Mouse (Mus musculus) erythroblast, adult 5-6 weeks (primary cell): ENCODE data around the gene Zfr2. TPM values are rescaled to one million over a fixed set of nuclear protein-coding genes. Genes with fewer than 3 reads are reported as not detected.

Experiments
- ATAC-seq: replicated peaks from 2 replicates; pipeline ENCODE4 v1.8.0; 2016; ENCODE audit warnings: moderate number of reproducible peaks, mild to moderate bottlenecking, moderate TSS enrichment, inconsistent platforms; ENCODE audit not compliant: poor library complexity, low FRiP score, severe bottlenecking
- total RNA-seq, 2 experiments: library from RNA; stranded (forward) in 1 of 2; stranded (reverse) in 1 of 2; fragments of 150-400 nt in 1 of 2; fragments of 200-764, 138-1000 nt in 1 of 2; gene quantifications; 2 replicates each; pipeline versions ENCODE4 v1.2.3 to v1.2.4; 2015 to 2017; ENCODE audit warnings: low replicate concordance in 2 of 2

Zfr2 gene
- total RNA-seq, 2 experiments from 2014 or later = not detected

DNA sequence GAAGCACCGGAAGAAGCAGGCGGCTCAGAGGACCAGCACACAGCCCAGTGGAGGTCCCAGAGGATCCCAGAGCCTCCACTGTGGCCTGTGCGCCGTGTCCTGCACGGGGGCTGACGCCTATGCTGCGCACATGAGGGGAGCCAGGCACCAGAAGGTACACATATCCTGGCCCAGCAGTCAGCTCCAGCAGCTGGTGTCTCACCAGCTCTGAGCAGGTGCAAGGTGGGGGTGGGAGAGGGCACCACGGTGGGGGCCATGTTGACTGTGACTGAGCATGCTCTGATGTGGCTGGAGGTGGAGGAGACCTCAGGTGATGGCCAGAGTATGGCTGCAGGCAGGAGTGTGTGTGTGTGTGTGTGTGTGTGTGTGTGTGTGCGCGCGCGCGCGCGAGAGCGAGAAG, 9.1 kb downstream of the Zfr2 start:
- no peak for ATAC-seq

GRCm38 (mm10) chr10:81244146-81244545, 11.2 kb downstream of the Zfr2 start:
- ATAC-seq = no peak

DNA sequence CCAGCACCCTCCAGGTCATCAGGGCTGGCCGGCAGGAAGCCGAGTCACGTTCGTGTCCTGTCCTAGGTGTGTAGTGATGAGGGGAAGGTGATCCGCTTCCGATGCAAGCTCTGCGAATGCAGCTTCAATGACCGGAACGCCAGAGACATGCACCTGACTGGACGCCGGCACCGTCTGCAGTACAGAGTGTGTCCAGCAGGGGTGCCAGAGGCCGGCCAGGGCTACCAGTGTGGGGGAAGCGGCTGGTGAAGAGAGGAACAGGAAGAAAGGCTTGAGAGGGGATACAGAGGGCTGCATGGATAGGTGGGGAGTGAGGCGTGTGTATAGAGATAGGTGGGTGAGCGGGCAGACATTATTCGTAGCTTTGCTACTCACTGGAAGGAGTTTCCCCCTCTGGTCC, 11.6 kb downstream of the Zfr2 start:
- peak; percentile 71 for ATAC-seq

DNA sequence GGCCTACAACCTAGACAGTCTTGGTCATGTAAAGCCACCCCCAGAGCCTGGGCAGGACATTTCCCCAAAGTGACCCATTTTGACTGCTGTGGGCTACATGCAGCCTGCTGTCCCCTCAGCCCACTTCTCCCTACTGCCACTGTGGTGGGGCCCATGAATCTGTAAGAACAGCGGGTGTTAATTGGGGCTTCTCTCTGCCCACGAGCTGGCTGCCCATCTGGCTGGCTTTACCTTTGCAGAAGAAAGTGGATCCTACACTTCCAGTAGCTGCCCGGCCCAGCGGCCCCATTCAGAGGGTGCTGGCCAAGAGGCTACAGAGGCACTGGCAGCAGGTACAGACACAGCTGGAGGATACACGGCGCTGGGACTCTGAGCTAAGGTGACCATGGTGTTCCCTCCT, 12.2 kb downstream of the Zfr2 start:
- no peak for ATAC-seq

DNA sequence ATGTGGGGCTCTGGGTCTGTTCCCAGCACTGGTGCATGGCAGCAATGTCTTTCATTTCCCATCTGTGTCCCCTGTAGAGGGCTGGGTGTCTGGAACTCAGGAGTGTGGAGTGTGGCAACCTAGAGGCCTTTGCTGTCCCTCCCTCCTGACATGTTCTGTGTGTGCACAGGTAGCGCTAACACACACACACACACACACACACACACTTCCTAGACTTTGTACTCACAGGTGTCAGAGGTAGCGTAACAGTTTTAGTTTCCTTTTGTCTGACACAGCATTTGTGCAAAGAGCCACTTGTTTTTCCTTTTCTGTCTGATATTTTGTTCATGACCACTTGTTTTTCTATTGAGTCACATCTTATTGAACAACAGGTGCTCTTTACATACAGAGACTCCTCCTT, 14.8 kb downstream of the Zfr2 start:
- ATAC-seq = no peak

DNA sequence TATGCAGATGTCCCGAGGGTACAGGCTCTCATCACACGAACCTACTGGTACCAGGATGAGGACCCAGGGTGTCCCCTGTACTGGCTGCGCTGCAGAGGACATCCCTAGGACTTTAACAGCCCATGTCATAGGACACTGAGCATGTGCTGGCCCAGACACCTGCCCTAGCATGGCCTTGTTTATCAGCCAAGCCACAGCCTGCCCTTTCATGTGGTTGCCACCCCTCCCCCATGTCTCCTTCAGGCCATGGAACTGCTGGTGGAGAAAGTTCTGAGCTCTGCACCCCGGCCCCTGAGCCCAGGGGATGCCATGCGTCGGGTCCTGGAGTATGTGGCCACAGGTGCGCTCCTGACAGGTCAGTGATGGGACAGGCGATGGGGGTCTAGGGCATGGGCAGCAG, 16.5 kb downstream of the Zfr2 start:
- ATAC-seq = no peak

DNA sequence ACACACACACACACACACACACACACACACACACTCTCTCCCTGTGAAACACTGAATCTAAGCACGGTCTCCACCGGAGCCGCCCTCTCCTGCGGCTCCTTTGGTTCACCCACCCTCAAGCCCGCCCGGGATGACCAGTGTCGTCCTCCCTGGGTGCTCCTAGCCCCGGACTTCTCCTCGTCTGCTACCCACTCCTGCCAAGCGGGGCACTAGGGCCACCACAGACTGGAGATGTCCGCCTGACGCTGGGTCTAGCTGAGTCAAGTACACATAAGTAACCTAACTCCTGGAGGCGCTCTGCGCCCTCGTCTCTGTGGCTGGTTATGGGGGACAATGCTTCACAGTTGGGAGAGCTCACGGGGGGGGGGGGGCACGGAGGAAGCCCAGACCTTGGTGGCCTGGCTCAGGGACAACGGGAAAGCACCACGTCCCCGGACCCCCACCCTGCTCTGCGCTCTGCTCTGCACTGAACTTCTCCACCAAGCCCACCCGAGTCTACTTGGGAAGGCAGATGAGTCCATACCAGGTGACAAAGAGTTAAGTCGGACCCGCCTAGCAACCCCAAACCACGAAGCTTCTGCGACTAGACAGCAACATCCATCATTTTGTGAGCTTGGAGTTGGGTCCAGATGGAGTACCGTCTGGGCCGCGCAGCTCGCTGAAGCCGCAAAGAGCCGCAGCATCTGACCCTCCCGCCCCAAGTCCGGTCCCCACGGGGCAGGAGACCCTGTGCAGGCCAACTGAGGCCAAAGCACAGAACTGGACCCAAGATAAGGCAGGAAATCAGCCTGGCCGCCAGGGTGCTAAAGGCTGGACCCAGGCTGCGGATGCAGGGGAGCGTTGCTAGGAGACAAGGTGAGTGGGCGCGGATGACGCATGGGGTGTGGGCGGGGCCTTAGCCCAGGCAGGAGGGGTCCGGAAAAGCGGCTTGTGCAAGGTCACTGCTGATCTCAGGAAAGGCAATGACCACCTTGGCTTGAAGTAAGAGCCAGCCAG, 19.8 kb downstream of the Zfr2 start, which contains the start of gene Matk:
Gene Matk (plus strand): TSS at position 512 of the 996 bp plus-strand sequence.
- ATAC-seq = no peak

- ATAC-seq = no peak
Observed at GRCm38 (mm10) chr10:81254886-81255285, 21.9 kb downstream of the Zfr2 start.

DNA sequence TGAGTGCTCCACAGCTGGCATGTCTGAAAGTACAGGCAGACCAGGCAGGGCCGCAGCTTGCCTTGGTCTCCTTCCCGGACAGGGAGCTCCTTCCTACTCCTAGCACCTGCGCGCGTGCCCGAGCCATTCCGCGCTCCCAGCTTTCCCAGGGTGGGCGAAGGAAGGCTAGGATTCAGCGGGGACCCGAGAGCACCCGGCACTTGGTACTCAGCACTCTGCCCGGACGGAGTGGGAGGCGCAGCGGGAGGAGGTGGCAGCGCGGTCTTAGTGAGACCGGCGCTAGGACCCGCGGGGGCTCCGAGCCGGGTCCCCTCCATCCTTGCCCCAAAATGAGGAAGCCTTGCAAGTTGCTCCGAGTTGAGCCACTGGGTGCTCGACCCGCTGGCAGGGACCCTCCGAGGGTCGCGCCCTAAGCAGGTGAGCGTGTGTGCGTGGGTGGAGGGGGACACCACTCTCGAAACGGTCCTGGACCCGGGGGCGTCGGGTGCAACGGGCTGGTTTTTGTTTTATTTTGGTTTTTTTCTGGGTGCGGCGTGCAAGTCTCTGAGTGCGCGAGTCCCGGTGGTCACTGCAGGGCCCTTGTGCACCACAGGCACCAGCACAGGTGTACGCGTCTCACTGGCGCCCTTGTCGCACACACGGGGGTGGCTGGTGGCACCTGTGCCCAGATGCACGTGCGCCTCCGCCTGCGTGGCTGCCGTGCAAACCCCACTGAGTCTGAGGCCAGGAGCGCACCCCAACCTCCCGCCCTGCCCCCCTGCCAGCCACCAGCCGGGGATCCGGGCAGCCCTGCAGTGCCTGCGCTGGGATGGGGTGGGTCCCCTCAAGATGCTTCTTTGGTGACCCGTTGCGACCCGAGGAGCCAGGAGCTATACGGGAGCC, 24.4 kb downstream of the Zfr2 start:
- no peak for ATAC-seq

- ATAC-seq = no peak
Observed at GRCm38 (mm10) chr10:81259225-81259884, 26.4 kb downstream of the Zfr2 start.

- no peak for ATAC-seq
Observed at GRCm38 (mm10) chr10:81261025-81261424, 28.1 kb downstream of the Zfr2 start.

DNA sequence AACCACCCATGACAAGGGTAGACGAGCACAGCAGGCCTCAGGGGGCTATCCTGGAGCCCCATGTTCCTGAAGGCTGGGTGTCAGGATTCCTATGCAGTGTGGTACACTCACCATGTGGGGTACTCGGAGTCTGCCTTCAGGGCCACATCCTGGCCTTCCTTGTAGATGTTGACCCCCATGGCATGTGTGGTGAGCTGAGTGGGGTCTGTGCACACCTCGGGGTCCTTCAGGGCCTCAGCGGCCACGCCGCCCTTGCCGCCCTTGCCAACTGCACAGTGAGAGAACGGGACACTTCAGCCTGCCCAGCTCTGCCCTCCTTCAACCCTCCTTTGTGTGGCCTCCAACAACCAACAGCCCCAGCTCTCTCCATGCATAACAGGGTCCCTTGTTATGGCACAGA, 32.6 kb downstream of the Zfr2 start:
- ATAC-seq = no peak

- ATAC-seq = peak; percentile 87
Observed at GRCm38 (mm10) chr10:81266211-81267105, 33.5 kb downstream of the Zfr2 start, which contains the start of the genes Mrpl54 and Apba3. Mrpl54 (minus strand) TSS chr10:81266934. Apba3 (plus strand) TSS chr10:81266960.

DNA sequence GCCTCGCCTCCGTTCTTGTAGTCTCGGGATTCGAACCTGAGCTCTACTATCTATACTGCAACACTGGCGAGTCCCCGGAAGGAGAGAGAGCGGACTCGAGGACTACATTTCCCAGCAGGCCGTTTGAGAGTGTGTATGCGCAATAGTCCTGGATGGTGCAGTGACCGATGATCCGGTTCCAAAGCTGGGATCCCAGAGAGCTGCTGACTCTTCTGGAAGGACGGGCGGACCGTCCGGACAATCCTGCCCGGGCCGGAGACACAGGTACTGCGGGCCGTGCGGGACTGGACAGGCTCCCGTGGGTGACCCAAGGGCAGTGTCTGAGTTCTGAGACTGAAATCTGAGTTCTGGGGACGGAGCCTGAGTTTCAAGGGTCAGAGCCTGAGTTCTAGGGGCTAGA, 35.1 kb downstream of the Zfr2 start:
- peak; percentile 42 for ATAC-seq

DNA sequence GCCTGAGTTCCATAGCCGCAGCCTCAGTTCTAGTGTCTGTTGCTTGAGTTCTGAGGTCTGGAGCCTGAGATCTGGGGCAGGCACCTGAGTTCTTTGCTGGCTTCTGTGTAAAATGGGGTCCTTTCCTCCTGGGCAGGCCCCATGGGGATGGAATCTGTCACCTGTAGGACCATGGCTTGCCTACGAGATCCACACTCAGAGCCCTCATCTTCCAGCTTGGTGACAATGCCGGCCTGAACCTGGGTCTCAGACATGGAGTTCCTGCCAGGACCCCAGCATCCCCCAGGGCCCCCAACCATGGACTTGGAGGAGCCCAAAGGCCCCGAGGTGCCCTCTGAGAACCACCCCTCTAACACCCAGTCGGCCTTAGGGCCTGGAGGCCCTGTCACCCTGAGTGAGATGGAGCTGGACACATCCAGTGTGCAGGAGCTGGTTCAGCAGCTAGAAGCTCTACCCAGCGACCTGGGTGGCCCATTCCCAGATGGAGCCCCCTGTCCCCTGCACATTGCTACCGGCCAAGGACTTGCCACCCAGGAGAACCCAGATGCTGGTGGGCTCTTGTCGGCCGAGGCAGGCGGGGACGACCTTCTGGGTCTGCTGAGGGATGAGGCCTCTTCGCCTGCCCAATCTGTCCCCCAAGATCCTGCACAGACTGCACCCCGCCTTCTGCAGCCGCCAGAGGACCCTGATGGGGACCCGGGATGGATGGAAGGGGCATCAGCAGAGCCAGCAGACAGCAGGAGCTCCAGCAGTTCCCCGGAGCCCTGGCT, 35.9 kb downstream of the Zfr2 start:
- ATAC-seq = no peak

- no peak for ATAC-seq
Observed at GRCm38 (mm10) chr10:81272356-81272755, 39.4 kb downstream of the Zfr2 start.

DNA sequence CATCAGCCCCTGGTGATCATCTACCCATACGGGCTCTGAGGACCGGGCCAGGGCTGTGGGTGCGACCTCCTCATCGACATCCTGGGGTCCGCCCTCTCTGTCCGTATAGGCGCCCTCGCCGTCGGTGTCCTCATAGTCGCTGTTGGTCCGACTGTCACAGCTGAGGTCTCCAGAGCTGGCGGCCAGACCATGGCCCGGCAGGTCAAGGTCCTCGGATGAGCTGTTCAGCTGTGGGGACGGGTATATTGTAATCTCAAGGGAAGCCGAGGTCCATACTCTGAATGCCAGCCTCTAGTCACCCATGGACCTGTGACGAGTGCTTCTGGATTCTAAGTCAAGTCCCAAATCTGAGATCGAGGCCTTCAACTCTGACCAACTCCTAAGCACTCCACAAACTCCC, 40.9 kb downstream of the Zfr2 start:
- no peak for ATAC-seq

DNA sequence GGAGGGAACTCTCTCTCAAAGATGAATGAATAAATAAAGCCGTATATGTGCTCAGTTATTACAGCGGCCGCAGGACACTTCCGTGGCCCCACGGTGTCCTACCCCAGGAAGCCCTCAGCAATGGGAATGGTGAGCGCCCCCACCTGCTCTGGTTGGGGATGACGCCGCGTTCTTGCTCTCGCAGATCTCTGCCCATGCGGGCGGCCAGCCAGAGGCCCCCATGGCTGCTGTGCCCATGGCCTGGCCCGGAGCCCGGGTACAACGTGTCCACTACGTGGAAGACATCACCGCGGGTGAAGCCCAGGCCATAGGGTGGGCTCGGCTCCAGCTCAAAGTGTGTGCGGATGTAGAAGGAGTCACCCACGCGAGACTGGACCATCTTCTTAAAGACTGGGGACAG, 44.7 kb downstream of the Zfr2 start:
- ATAC-seq = no peak
